Mouse (Mus musculus): ENCODE data around the gene Twist1. TPM values are rescaled to one million over a fixed set of nuclear protein-coding genes. Genes with fewer than 3 reads are reported as not detected.

The Twist1 gene
- polyA plus RNA-seq (2017; shearing (Covaris generic)), result not detected

DNA sequence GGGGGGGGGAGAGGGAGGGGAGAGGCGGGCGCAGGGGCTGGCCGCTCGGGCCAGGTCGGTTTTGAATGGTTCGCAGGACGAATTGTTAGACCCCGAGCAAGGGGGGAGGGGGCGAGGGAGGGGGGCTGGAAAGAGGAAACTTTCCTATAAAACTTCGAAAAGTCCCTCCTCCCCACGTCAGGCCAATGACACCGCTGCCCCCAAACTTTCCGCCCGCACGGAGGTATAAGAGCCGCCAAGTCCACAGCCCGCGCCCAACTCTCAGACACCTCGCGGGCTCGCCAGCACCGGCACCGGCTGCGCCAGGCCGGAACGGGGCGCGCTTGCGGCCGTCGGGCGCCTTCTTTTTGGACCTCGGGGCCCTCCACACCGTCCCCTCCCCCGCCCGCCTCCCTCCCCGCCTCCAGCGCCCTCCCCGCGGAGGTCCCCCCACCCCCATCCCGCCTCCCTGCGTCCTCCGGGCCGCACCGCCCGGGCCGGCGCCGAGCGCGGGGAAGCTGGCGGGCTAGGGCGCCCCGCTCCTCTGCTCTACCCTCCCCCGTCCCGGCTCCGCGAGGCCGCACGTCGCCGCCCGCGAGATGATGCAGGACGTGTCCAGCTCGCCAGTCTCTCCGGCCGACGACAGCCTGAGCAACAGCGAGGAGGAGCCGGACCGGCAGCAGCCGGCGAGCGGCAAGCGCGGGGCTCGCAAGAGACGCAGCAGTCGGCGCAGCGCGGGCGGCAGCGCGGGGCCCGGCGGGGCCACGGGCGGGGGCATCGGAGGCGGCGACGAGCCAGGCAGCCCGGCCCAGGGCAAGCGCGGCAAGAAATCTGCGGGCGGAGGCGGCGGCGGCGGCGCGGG is at the start of gene Twist1:
Gene Twist1, plus strand, starts transcription at position 272 of the 841 bp plus-strand sequence.

DNA sequence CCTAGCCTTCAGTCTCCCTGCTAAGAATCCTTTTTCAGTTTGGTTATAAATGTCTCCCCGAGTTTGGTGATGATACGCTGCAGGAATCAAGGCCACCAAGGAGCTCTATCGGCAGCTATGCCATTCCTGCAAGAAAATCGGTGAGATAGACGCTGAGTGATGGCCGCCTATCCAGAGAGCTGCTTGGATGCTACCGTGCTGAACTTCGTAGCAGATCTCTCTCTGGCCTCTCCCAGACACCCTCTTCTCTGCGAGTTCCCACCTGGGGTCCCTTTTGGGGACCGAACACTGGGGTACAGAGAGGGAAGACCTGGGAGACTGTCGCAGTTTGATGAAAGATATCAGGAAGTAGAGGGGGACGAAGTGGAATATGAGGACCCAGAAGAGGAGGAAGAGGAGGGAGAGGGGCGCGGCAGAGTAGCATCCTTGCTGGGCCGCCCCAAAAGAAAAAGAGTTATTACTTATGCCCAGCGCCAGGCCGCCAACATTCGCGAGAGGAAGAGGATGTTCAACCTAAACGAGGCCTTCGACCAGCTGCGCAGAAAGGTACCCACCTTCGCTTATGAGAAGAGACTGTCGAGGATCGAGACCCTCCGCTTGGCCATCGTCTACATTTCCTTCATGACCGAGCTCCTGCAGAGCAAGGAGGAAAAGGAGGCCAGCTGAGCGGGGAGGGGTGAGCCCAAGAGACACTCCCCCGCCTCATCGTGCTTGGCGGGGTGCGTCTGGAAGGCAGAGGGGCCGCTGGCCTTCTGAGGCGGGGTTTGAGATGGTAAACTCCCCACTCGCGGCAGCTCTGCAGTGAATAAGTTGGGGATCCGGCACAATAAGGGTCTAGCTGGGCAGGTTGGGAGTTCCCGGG is 28.9 kb upstream of the Twist1 start, which contains the start of gene Ferd3l:
Gene Ferd3l, plus strand, starts transcription at position 95 of the 862 bp plus-strand sequence.

Other genes with a start within 250 kb of the Twist1 start
- gene Ferd3l, start 29.2 kb upstream of the Twist1 start, polyA plus RNA-seq (2017; shearing (Covaris generic)), result not detected

All from inflammation-experienced regulatory T-cells, adult 16 weeks (primary cell).